Mouse (Mus musculus) hindbrain, embryonic 11.5 days (tissue): ENCODE measurements around the gene Dedd. TPM values are rescaled to one million over a fixed set of nuclear protein-coding genes. Genes with fewer than 3 reads are reported as not detected.
"Not testable (repeated sequence)": the region's sequence is repeated elsewhere in the genome, so short reads cannot be mapped to it uniquely, and the experiment has no call there.

Source experiments
- ATAC-seq: fragments of 200-750 bp; cut with Nextera tagmentation; 2 replicates; pipeline ENCODE4 v1.8.0; 2017; ENCODE audit warnings: mild to moderate bottlenecking, moderate TSS enrichment, moderate library complexity; ENCODE audit not compliant: low FRiP score
- DNase-seq: peaks from one replicate; pipeline ENCODE4 v3.0.0-alpha.2; 2015; ENCODE audit warnings: low spot score
- H3K27ac ChIP-seq: fragments of 300-500 bp; sonication (generic); 2 replicates; pipeline ENCODE4 v1.5.1; 2014; ENCODE audit warnings: mild to moderate bottlenecking, low read depth, low read length
- H3K27me3 ChIP-seq: fragments of 300-500 bp; sonication (generic); 2 replicates; pipeline ENCODE4 v1.6.1; 2014; ENCODE audit warnings: mild to moderate bottlenecking, low read length, moderate library complexity, mixed read lengths; ENCODE audit not compliant: control insufficient read depth, insufficient read depth
- H3K36me3 ChIP-seq: fragments of 300-500 bp; sonication (generic); 2 replicates; pipeline ENCODE4 v1.6.1; 2014; ENCODE audit warnings: mild to moderate bottlenecking, low read length, moderate library complexity, mixed read lengths; ENCODE audit not compliant: control insufficient read depth, insufficient read depth
- H3K4me1 ChIP-seq: fragments of 300-500 bp; sonication (generic); replicated peaks from 2 replicates; pipeline ENCODE4 v1.6.1; 2014; ENCODE audit warnings: low read length, mixed read lengths; ENCODE audit not compliant: control insufficient read depth, insufficient read depth
- H3K4me2 ChIP-seq: fragments of 300-500 bp; sonication (generic); replicated peaks from 2 replicates; pipeline ENCODE4 v1.6.1; 2014; ENCODE audit warnings: mild to moderate bottlenecking, low read depth, low read length
- H3K4me3 ChIP-seq: fragments of 300-500 bp; sonication (generic); 2 replicates; pipeline ENCODE4 v1.5.1; 2014; ENCODE audit warnings: low read depth, low read length
- H3K9ac ChIP-seq: fragments of 300-500 bp; sonication (generic); 2 replicates; pipeline ENCODE4 v1.6.1; 2014; ENCODE audit warnings: low read depth, low read length
- H3K9me3 ChIP-seq: fragments of 300-500 bp; sonication (generic); 2 replicates; pipeline ENCODE4 v1.6.1; 2016; ENCODE audit warnings: low read length; ENCODE audit not compliant: control insufficient read depth
- WGBS: fragments of 180-500 bp; shearing (Covaris S2); extraction: QIAGEN DNeasy Blood & Tissue Kit; methylation state at CpG from one replicate; pipeline ENCODE4 v1.1.7; 2014; 5-methylcytosine and 5-hydroxymethylcytosine counted together
- polyA plus RNA-seq: library from polyadenylated mRNA; unstranded; fragments of >200 nt; fragmentation: Nextera tagmentation; extraction: Ambion mirVana; gene quantifications from 2 replicates; pipeline ENCODE4 v1.2.1, GENCODE M21; 2014

The Dedd gene
- polyA plus RNA-seq, 1 experiment from 2014 or later, result 49.5 TPM

DNA sequence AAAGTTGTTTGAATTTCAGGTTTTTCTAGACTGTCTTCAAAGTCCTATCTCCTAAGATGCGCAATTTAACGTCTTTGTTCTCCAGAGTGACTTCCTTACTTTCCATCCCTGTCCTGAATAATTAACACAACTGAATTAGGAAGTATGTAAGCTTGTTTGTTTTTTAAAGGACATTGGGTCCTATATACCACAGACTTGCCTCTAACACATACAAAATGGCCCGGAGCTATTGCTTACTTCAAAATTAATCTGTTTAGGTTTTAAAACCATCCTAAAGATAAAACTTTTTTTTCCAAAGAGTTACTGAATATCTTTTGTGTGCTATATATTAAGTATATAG is 33.9 kb upstream of the Dedd start:
- peaks cover 6% of the 10 kb centered on the region for H3K27me3 ChIP-seq
- 0 out of 2 replicates have a peak, but pooled peaks have one; percentile 31 for ATAC-seq

DNA sequence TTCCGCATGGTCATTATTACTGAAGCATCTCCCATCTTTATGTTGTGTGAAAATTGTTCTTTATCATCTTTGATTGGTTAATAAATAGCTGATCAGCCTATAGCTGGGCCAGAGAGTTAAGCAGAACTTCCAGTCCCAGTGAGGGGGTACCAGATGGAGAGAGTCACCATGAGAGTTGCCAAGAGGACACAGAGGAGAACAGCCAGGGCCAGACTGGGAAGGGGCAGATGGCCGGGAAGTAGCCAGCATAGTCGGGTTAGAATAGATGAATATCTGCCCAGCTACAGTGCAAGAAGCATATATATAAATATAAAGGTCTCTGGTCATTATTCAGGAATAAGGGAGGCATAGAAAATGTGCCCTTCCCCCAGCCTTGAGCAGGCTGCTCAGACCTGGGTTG is 30.7 kb upstream of the Dedd start:
- ATAC-seq, result no peak
- WGBS, result 71% methylated on average over 3 of the region's 3 CpGs
- H3K4me3 ChIP-seq, result no peak overlapping the region
- H3K9ac ChIP-seq, result no peak overlapping the region
- peaks cover 6% of the 10 kb centered on the region for H3K27me3 ChIP-seq
- no peak overlapping the region for H3K4me2 ChIP-seq
- no peak overlapping the region for H3K27ac ChIP-seq
- H3K4me1 ChIP-seq, result 0 out of 2 replicates have a peak, but pooled peaks cover 3% of the 10 kb centered on the region
- H3K9me3 ChIP-seq, result no peaks in the 10 kb centered on the region
- DNase-seq, result no peak
- no peaks in the 10 kb centered on the region for H3K36me3 ChIP-seq

More for the DNA sequence above, 33.9 kb upstream of the Dedd start:
- Histone ChIP-seq H3K4me2 (peak overlapping the region; percentile 43), H3K9me3 (no peaks in the 10 kb centered on the region), H3K4me1 (0 out of 2 replicates have a peak, but pooled peaks cover 3% of the 10 kb centered on the region), H3K36me3 (no peaks in the 10 kb centered on the region), H3K27ac (peak overlapping the region; percentile 89; the same call in 1 of the 2 replicates), H3K9ac (peak overlapping the region; percentile 81), H3K4me3 (peak overlapping the region; percentile 48)
- 16% methylated on average over 3 of the region's 3 CpGs for WGBS
- no peak for DNase-seq

DNA sequence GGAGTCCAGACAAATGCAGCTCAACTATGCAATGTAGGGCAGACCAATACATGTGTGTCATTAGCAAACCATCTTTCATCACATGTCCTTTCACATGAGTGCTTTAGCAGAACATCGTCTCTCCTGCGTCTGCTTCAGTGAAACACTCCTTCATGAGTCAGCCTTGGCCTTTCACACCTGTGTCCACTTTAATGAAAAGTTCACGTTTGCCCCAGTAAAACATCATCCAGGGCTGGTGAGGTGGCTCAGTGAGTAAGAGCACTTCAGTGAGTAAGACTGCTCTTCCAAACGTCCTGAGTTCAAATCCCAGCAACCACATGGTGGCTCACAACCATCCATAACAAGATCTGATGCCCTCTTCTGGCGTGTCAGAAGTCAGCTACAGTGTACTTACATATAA is 22.8 kb upstream of the Dedd start:
- H3K27ac ChIP-seq, H3K9me3 ChIP-seq, H3K4me3 ChIP-seq, H3K36me3 ChIP-seq, H3K27me3 ChIP-seq, H3K9ac ChIP-seq, DNase-seq, H3K4me2 ChIP-seq, ATAC-seq, H3K4me1 ChIP-seq: not testable (repeated sequence)
- 74% methylated on average over 5 of the region's 5 CpGs for WGBS

DNA sequence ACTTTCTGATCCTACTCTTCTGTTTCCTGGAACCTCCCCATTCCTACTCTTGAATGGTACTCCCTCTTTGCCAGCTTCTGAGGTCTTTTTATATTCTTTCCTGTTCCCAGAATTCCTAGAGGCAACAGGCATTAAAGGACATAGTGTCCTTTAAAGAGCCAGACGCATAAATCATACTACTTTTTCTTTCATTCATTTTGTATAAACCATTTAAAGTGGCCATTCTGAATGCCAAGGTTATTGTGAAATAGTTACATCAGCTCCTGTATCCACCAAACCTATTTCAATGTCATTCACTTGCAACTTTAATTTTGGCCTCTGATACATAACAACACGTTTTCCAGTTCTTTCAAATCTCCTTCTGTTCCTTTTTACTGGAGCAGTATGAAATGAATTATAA is 19.6 kb upstream of the Dedd start:
- H3K4me1 ChIP-seq, result no peaks in the 10 kb centered on the region
- H3K9me3 ChIP-seq, result no peaks in the 10 kb centered on the region
- H3K27ac ChIP-seq, result no peak overlapping the region
- DNase-seq, result no peak
- H3K4me2 ChIP-seq, result no peak overlapping the region
- H3K27me3 ChIP-seq, result no peaks in the 10 kb centered on the region
- no peak for ATAC-seq
- WGBS, result 73% methylated on average over 2 of the region's 2 CpGs
- no peaks in the 10 kb centered on the region for H3K36me3 ChIP-seq
- no peak overlapping the region for H3K9ac ChIP-seq
- H3K4me3 ChIP-seq, result no peak overlapping the region

DNA sequence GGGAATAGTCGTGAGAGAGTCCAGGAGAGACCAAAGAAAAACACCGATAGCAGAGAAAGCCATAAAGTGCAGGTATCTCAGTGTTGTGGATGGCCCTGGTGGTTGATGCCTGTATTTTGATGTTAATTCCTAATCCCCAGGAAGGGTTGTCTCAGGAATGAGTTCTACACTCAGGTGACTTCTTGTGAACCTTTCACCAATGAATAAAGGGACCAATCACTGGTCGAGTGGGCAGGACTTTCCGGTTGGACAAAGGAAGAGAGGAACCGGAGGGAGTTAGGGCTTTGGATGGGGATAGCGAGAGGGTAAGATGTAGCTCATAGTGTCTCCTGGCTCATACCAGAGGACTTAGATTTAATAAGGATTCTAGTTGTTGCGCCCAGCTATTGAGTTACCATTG is 9.2 kb upstream of the Dedd start:
- 12% methylated on average over 7 of the region's 7 CpGs for WGBS
- no peak overlapping the region for H3K4me2 ChIP-seq
- H3K36me3 ChIP-seq, result no peaks in the 10 kb centered on the region
- H3K4me1 ChIP-seq, result no peaks in the 10 kb centered on the region
- H3K27ac ChIP-seq, result no peak overlapping the region
- no peak for DNase-seq
- no peak overlapping the region for H3K9ac ChIP-seq
- ATAC-seq, result no peak
- no peak overlapping the region for H3K4me3 ChIP-seq
- no peaks in the 10 kb centered on the region for H3K9me3 ChIP-seq
- H3K27me3 ChIP-seq, result no peaks in the 10 kb centered on the region

DNA sequence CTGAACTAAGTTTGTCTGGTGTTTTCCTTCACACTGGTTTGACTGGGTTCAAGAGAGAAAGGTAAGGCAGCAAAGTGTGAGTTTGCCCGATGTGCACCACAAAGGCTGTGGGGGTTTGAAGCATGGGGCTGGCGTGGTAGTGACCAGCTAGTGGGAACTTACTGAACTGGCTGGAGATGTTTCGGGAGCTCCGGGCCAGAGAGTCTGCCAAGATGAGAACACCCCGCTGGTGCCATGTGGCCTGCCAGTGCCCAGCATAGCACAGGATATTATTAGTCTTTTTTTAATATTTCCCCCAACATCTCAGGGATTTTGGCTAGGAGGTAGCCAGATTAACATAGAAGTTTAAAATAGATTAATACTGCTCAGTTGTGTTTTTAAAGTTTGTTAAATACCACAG is 8.8 kb upstream of the Dedd start:
- no peak for ATAC-seq
- H3K9me3 ChIP-seq, result no peaks in the 10 kb centered on the region
- no peaks in the 10 kb centered on the region for H3K27me3 ChIP-seq
- no peak overlapping the region for H3K4me2 ChIP-seq
- H3K4me3 ChIP-seq, result no peak overlapping the region
- H3K36me3 ChIP-seq, result no peaks in the 10 kb centered on the region
- 15% methylated on average over 5 of the region's 5 CpGs for WGBS
- no peak for DNase-seq
- no peak overlapping the region for H3K9ac ChIP-seq
- H3K27ac ChIP-seq, result no peak overlapping the region
- H3K4me1 ChIP-seq, result no peaks in the 10 kb centered on the region

DNA sequence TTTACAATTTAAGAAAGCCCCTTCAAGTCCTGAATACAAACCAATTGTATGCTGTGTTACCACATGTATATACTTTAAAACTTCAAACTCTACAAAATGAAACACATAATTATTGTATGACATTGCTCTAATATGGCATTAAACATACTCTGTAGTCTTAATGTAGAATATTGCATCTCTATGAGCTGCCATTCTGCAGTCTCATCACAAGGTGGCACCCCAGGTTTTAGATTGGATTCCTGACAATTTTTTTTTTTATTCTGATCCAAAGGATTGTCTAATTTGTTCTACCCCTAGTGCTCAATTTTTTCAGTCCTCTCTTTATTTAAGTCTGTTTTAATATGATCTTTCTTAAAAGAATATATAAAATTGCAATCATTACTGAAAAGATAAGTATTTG is 7.5 kb upstream of the Dedd start:
- no peak overlapping the region for H3K9ac ChIP-seq
- H3K36me3 ChIP-seq, result no peaks in the 10 kb centered on the region
- H3K27me3 ChIP-seq, result no peaks in the 10 kb centered on the region
- ATAC-seq, result no peak
- peak; percentile 43 for DNase-seq
- no peak overlapping the region for H3K4me3 ChIP-seq
- H3K9me3 ChIP-seq, result no peaks in the 10 kb centered on the region
- H3K27ac ChIP-seq, result no peak overlapping the region
- H3K4me2 ChIP-seq, result no peak overlapping the region
- H3K4me1 ChIP-seq, result no peaks in the 10 kb centered on the region

DNA sequence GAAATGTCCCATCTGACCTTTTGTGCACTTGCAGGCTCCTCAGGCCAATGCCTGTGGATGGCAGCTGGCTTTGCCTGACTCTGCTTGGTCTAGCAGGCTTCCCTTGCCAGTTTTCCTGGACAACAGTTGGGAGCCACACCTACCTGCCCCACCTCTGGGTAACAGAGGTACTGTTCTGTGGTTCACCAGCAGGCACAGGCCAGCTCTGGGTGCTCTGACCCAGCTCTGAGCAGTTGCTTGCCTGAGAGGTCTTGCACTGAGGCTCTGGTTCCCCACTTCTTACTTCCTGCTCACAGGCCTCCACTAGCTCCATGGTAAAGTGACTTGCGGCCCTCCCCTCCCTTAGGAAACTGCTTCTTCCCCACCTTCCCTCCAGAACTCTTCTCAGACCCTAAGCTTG is 6.9 kb upstream of the Dedd start:
- DNase-seq (no peak), ATAC-seq (no peak; the same call in 1 of the 2 replicates)
- Histone ChIP-seq H3K4me2 (no peak overlapping the region), H3K4me3 (no peak overlapping the region), H3K4me1 (no peaks in the 10 kb centered on the region), H3K27ac (no peak overlapping the region), H3K27me3 (no peaks in the 10 kb centered on the region), H3K9me3 (no peaks in the 10 kb centered on the region), H3K9ac (no peak overlapping the region), H3K36me3 (no peaks in the 10 kb centered on the region)
- 56% methylated on average over 1 of the region's 1 CpGs for WGBS

DNA sequence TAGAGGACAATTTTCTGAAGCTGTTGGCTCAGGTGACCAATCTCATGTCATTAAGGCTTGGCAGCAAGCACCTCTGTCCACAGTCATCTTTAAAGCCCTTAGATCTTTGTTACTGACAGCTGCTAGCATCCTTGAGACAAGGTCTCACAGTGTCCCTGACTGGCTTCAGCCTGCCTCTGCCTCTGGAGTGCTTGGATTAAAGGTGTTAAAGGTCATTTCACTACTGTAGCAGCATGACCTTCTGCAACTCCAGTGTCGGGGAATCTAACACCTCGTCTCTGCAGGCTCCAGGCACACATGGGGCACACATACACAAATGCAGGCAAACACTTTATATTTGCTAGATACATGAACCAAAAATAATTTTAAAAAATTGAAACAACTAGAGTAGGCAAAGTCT is 3.4 kb upstream of the Dedd start:
- H3K4me1 ChIP-seq, result no peaks in the 10 kb centered on the region
- no peaks in the 10 kb centered on the region for H3K36me3 ChIP-seq
- H3K9ac ChIP-seq, result no peak overlapping the region
- H3K27me3 ChIP-seq, result no peaks in the 10 kb centered on the region
- no peak for DNase-seq
- ATAC-seq, result no peak
- no peaks in the 10 kb centered on the region for H3K9me3 ChIP-seq
- H3K4me2 ChIP-seq, result no peak overlapping the region
- WGBS, result 80% methylated on average over 2 of the region's 2 CpGs
- H3K27ac ChIP-seq, result no peak overlapping the region
- no peak overlapping the region for H3K4me3 ChIP-seq
